Mouse (Mus musculus) kidney, embryonic 14.5 days (tissue): ENCODE data around the gene Abhd5. TPM values are rescaled to one million over a fixed set of nuclear protein-coding genes. Genes with fewer than 3 reads are reported as not detected.

Source experiments
- ATAC-seq: fragments of 200-750 bp; cut with Nextera tagmentation; 2 replicates; pipeline ENCODE4 v1.8.0; 2017; ENCODE audit warnings: moderate number of reproducible peaks, mild to moderate bottlenecking, moderate TSS enrichment, moderate library complexity; ENCODE audit not compliant: low FRiP score, low TSS enrichment
- H3K27ac ChIP-seq: fragments of 300-500 bp; sonication (generic); 2 replicates; pipeline ENCODE4 v1.5.1; 2014; ENCODE audit warnings: low read depth, mild to moderate bottlenecking, low read length, moderate library complexity, mixed read lengths
- H3K27me3 ChIP-seq: fragments of 300-500 bp; sonication (generic); 2 replicates; pipeline ENCODE4 v1.6.1; 2014; ENCODE audit warnings: mild to moderate bottlenecking, low read length; ENCODE audit not compliant: control insufficient read depth, insufficient read depth
- H3K36me3 ChIP-seq: fragments of 300-500 bp; sonication (generic); 2 replicates; pipeline ENCODE4 v1.6.1; 2014; ENCODE audit warnings: low read length, mixed read lengths; ENCODE audit not compliant: control insufficient read depth, insufficient read depth
- H3K4me1 ChIP-seq: fragments of 300-500 bp; sonication (generic); 2 replicates; pipeline ENCODE4 v1.6.1; 2014; ENCODE audit warnings: low read length, mixed read lengths; ENCODE audit not compliant: control insufficient read depth, insufficient read depth
- H3K4me2 ChIP-seq: fragments of 300-500 bp; sonication (generic); replicated peaks from 2 replicates; pipeline ENCODE4 v1.6.1; 2014; ENCODE audit warnings: low read depth, mild to moderate bottlenecking, low read length
- H3K4me3 ChIP-seq: fragments of 300-500 bp; sonication (generic); 2 replicates; pipeline ENCODE4 v1.5.1; 2014; ENCODE audit warnings: mild to moderate bottlenecking, low read length
- H3K9ac ChIP-seq: fragments of 300-500 bp; sonication (generic); 2 replicates; pipeline ENCODE4 v1.6.1; 2014; ENCODE audit warnings: low read depth, mild to moderate bottlenecking, low read length, moderate library complexity
- H3K9me3 ChIP-seq: fragments of 300-500 bp; sonication (generic); 2 replicates; pipeline ENCODE4 v1.6.1; 2016; ENCODE audit warnings: low read length; ENCODE audit not compliant: control insufficient read depth
- WGBS: fragments of 180-500 bp; shearing (Covaris S2); extraction: QIAGEN DNeasy Blood & Tissue Kit; methylation state at CpG from one replicate; pipeline ENCODE4 v1.1.7; 2014; 5-methylcytosine and 5-hydroxymethylcytosine counted together
- polyA plus RNA-seq: library from polyadenylated mRNA; unstranded; fragments of >200 nt; fragmentation: Nextera tagmentation; extraction: Ambion mirVana; gene quantifications from 2 replicates; pipeline ENCODE4 v1.2.1, GENCODE M21; 2014

Gene Abhd5
- polyA plus RNA-seq, 1 experiment from 2014 or later, result 25.0 TPM

DNA sequence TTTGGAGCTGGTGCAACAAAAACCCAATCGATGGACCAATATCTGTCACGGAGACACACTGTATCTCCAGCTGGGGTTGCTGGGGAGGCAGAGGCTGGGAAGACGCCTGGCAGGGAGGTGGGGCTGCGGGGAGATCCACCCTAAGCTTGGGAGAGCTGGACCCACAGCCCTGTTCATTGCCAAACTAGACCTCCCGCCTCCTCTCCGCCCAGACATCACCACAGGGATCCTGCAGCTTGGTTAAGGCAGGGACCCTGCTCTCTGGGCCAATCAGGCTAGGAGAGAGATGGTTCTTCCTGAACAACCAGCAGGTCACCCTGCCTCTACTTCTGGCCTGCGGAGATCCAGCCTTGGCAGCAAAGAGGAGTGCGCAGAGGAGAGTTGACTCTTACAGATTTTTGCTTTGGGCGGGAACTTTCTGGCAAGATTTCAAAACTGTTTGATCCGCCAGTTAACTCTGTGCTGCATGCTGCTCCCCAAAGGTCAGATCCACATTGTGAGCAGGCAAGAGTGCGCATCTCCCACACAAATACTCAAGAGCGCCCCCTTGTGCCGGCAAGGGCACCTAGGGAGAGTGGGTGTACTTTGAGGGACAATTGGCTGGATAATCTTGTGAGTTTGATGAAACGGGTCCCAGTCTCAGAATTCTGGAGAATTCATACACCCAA lies 73.7 kb downstream of the Abhd5 start:
- Histone ChIP-seq H3K9ac (no peak overlapping the region), H3K4me3 (no peak overlapping the region), H3K27me3 (no peaks in the 10 kb centered on the region; the same call in 1 of the 2 replicates), H3K9me3 (no peaks in the 10 kb centered on the region), H3K4me2 (no peak overlapping the region; the same call in 1 of the 2 replicates), H3K27ac (no peak overlapping the region), H3K4me1 (no peaks in the 10 kb centered on the region), H3K36me3 (no peaks in the 10 kb centered on the region)
- 47% methylated on average over 14 of the region's 14 CpGs for whole genome bisulfite sequencing
- no peak for ATAC-seq

DNA sequence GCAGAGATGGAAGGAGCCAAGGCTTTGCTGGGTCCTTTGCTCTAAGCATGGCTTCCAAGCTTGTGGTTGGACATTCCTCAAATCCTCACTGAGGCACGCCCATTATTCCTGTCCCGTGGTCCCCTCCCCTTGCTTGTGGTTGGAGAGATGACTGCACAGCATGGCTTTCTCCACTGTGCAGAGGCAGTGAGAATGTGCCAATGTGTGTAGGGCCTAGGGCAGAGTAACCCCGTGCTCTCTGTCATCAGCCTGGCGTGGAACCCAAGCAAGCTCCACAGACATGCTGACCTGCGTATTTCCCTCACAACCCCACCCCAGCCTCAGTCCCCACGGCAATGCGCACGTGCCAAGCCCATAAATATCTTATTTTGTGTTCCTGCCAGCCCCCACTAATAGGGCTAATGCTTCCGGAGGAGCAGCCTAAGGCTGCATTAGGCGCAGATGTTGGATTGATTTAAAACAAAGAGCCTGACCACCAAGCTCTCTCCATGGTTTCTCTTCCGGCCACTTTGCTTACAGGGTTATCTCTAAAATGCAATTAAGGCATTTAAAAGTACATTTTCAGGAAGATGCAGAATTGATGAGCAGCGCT lies 77.7 kb downstream of the Abhd5 start:
- no peaks in the 10 kb centered on the region for H3K27me3 ChIP-seq
- no peak overlapping the region for H3K27ac ChIP-seq
- H3K4me3 ChIP-seq, result no peak overlapping the region
- 73% methylated on average over 12 of the region's 12 CpGs for WGBS
- no peaks in the 10 kb centered on the region for H3K4me1 ChIP-seq
- H3K4me2 ChIP-seq, result no peak overlapping the region
- H3K36me3 ChIP-seq, result no peaks in the 10 kb centered on the region
- ATAC-seq, result no peak
- H3K9ac ChIP-seq, result no peak overlapping the region
- H3K9me3 ChIP-seq, result no peaks in the 10 kb centered on the region

DNA sequence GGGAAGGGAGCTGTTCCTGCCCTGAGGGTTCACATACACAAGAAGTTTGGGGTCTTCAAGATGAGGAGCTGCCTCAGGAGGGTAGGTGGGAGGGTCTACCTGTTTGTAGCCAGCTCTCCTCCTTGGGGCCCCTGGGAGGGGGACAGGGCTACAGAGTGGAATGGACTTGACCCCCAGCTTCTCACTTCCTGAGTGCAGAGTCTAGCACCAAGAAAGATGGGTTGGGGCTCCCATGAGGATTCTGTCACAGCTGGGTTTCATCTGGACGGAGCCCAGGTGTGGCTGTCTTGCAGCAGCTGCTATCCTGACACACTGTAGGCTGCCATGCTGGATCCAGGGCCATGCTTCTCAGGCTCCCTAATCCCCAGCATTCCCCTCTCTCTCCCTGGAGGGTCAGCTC lies 78.3 kb downstream of the Abhd5 start:
- Histone ChIP-seq H3K4me2 (no peak overlapping the region), H3K4me3 (no peak overlapping the region), H3K9ac (no peak overlapping the region), H3K27me3 (no peaks in the 10 kb centered on the region), H3K9me3 (no peaks in the 10 kb centered on the region), H3K27ac (no peak overlapping the region), H3K36me3 (no peaks in the 10 kb centered on the region), H3K4me1 (no peaks in the 10 kb centered on the region)
- ATAC-seq, result no peak
- 75% methylated on average over 1 of the region's 1 CpGs for WGBS

Other genes with a start within 250 kb of the Abhd5 start
- gene Snrk, start 234.3 kb upstream of the Abhd5 start, polyA plus RNA-seq, result 22.5 and 41.1 TPM in 2 replicates
- 22.5 and 37.0 TPM in 2 replicates for gene Ano10, start 57.2 kb upstream of the Abhd5 start, polyA plus RNA-seq